Mouse (Mus musculus) kidney, embryonic 16.5 days (tissue): ENCODE results near the gene Mrpl51. TPM values are rescaled to one million over a fixed set of nuclear protein-coding genes. Genes with fewer than 3 reads are reported as not detected.

Experiments used
- ATAC-seq: fragments of 200-750 bp; cut with Nextera tagmentation; 2 replicates; pipeline ENCODE4 v1.8.0; 2017; ENCODE audit warnings: moderate TSS enrichment; ENCODE audit not compliant: low FRiP score, low TSS enrichment
- H3K27ac ChIP-seq: fragments of 300-500 bp; sonication (generic); 2 replicates; pipeline ENCODE4 v1.5.1; 2014; ENCODE audit warnings: low read length
- H3K27me3 ChIP-seq: fragments of 300-500 bp; sonication (generic); 2 replicates; pipeline ENCODE4 v1.6.1; 2014; ENCODE audit warnings: low read length, control low read depth, mixed read lengths; ENCODE audit not compliant: insufficient read depth
- H3K36me3 ChIP-seq: fragments of 300-500 bp; sonication (generic); 2 replicates; pipeline ENCODE4 v1.6.1; 2014; ENCODE audit warnings: low read length, control low read depth, mixed read lengths; ENCODE audit not compliant: insufficient read depth
- H3K4me1 ChIP-seq: fragments of 300-500 bp; sonication (generic); 2 replicates; pipeline ENCODE4 v1.6.1; 2014; ENCODE audit warnings: low read length, control low read depth, mixed read lengths; ENCODE audit not compliant: insufficient read depth
- H3K4me2 ChIP-seq: fragments of 300-500 bp; sonication (generic); replicated peaks from 2 replicates; pipeline ENCODE4 v1.6.1; 2014; ENCODE audit warnings: low read depth, low read length
- H3K4me3 ChIP-seq: fragments of 300-500 bp; sonication (generic); 2 replicates; pipeline ENCODE4 v1.5.1; 2014; ENCODE audit warnings: mild to moderate bottlenecking, low read length
- H3K9ac ChIP-seq: fragments of 300-500 bp; sonication (generic); replicated peaks from 2 replicates; pipeline ENCODE4 v1.6.1; 2014; ENCODE audit warnings: low read length
- H3K9me3 ChIP-seq: fragments of 300-500 bp; sonication (generic); 2 replicates; pipeline ENCODE4 v1.6.1; 2016; ENCODE audit warnings: low read length, control low read depth
- WGBS: fragments of 180-500 bp; shearing (Covaris S2); extraction: QIAGEN DNeasy Blood & Tissue Kit; methylation state at CpG from one replicate; pipeline ENCODE4 v1.1.7; 2014; 5-methylcytosine and 5-hydroxymethylcytosine counted together
- microRNA-seq: library from miRNA; unstranded; fragments of <30 nt; microRNA quantifications from one replicate; pipeline ENCODE4, GENCODE M21; 2016
- polyA plus RNA-seq: library from polyadenylated mRNA; unstranded; fragments of >200 nt; fragmentation: Nextera tagmentation; extraction: Ambion mirVana; gene quantifications from 2 replicates; pipeline ENCODE4 v1.2.1, GENCODE M21; 2015

The Mrpl51 gene
- polyA plus RNA-seq, 1 experiment from 2014 or later: 228 TPM

DNA sequence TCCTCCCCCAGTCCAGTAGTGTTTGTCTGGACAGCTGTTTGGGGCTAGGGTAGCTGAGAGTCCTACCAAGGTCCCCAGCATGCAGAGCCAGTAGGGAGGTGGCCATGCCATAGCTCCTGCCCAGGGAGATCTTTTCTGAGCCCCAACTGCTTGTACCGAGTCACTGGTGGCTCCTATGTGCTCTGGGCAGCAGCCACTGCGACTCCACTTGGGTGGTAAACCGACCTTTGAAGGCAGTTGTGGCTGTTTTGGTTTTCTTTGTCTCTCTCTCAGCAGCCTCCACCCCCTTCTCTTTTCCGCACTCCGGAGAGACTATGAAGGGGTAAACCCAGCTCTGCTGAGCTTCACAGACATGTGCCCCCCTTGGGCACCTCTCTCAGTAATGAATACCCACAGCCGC lies 45.2 kb downstream of the Mrpl51 start, which contains the start of gene Cd27:
Gene Cd27, minus strand, starts transcription at position 229 of the 400 bp plus-strand sequence.
- Histone ChIP-seq H3K9me3 (no peaks in the 10 kb centered on the region), H3K4me3 (no peak within 1 kb of the TSS), H3K9ac (no peak within 1 kb of the TSS), H3K27ac (no peak within 1 kb of the TSS), H3K4me2 (no peak within 1 kb of the TSS), H3K36me3 (no peaks in the 10 kb centered on the region), H3K4me1 (peaks cover 15% of the 10 kb centered on the region), H3K27me3 (no peaks in the 10 kb centered on the region)
- no peak for ATAC-seq
- 40% methylated on average over 6 of the region's 6 CpGs for WGBS

- no peaks in the 10 kb centered on the region for H3K9me3 ChIP-seq
- no peak overlapping the region for H3K4me2 ChIP-seq
- H3K9ac ChIP-seq: no peak overlapping the region
- no peak overlapping the region for H3K4me3 ChIP-seq
- no peak for ATAC-seq
- H3K4me1 ChIP-seq: 0 out of 2 replicates have a peak, but pooled peaks cover 10% of the 10 kb centered on the region
- H3K27ac ChIP-seq: no peak overlapping the region
- H3K27me3 ChIP-seq: no peaks in the 10 kb centered on the region
- WGBS: 83% methylated on average over 4 of the region's 4 CpGs
- no peaks in the 10 kb centered on the region for H3K36me3 ChIP-seq
Measured at GRCm38 (mm10) chr6:125237421-125237820, 45.8 kb downstream of the Mrpl51 start.

DNA sequence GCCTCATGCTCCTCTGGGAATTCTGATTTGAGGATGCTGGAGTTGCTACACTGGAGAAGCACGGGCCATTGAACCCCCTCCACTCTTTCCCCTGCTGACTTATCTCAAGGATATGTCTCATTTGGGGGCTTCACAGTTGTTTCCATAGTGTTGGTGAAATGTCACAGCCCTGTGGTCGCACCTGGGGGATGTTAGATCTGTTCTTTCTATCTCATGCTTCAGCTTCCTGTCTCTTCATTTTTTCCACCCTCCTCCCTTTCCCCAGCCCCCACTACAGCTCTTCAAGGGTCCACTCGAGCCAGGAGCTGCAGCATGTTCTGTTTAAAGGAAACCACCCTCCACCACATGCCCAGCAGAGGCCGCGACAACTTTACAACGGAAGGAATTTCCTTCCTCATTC lies 46.8 kb downstream of the Mrpl51 start:
- Histone ChIP-seq H3K4me2 (no peak overlapping the region), H3K27ac (no peak overlapping the region), H3K4me3 (no peak overlapping the region), H3K4me1 (0 out of 2 replicates have a peak, but pooled peaks cover 10% of the 10 kb centered on the region), H3K27me3 (no peaks in the 10 kb centered on the region), H3K9ac (no peak overlapping the region), H3K9me3 (no peaks in the 10 kb centered on the region), H3K36me3 (no peaks in the 10 kb centered on the region)
- ATAC-seq: no peak
- 52% methylated on average over 6 of the region's 6 CpGs for WGBS

GRCm38 (mm10) chr6:125239547-125239946 lies 47.9 kb downstream of the Mrpl51 start:
- Histone ChIP-seq H3K9ac (no peak overlapping the region), H3K4me2 (no peak overlapping the region), H3K27me3 (no peaks in the 10 kb centered on the region), H3K4me1 (0 out of 2 replicates have a peak, but pooled peaks cover 10% of the 10 kb centered on the region), H3K9me3 (no peaks in the 10 kb centered on the region), H3K27ac (no peak overlapping the region), H3K36me3 (no peaks in the 10 kb centered on the region), H3K4me3 (no peak overlapping the region)
- 91% methylated on average over 5 of the region's 5 CpGs for WGBS
- ATAC-seq: no peak

GRCm38 (mm10) chr6:125240617-125241016 lies 49.0 kb downstream of the Mrpl51 start:
- Histone ChIP-seq H3K4me3 (no peak overlapping the region), H3K27ac (no peak overlapping the region), H3K4me2 (no peak overlapping the region), H3K4me1 (0 out of 2 replicates have a peak, but pooled peaks cover 10% of the 10 kb centered on the region), H3K9me3 (no peaks in the 10 kb centered on the region), H3K27me3 (no peaks in the 10 kb centered on the region), H3K36me3 (no peaks in the 10 kb centered on the region), H3K9ac (no peak overlapping the region)
- WGBS: 77% methylated on average over 5 of the region's 5 CpGs
- no peak for ATAC-seq

DNA sequence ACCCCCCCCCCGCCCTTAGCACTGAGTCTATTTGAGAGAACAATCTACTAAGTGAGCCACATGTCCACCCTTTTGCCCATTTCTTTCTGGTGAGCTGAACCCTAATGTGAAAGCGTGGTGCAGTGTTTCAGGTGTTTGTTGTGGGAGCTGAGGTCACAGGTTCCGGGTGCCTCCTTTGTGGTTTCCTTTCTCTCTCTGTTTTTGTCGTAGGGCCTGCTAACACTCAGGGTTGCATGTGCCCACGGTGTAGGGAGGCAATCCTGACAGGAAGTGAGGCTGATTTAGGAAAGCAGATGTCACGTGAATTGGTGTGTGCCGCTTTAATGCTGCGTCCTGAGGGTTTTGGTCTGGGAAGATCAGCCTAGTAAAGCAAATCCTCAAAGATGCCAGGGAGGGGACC lies 50.0 kb downstream of the Mrpl51 start:
- Histone ChIP-seq H3K9me3 (no peaks in the 10 kb centered on the region), H3K27ac (no peak overlapping the region), H3K4me3 (no peak overlapping the region), H3K4me2 (no peak overlapping the region), H3K36me3 (no peaks in the 10 kb centered on the region), H3K27me3 (no peaks in the 10 kb centered on the region), H3K4me1 (0 out of 2 replicates have a peak, but pooled peaks cover 7% of the 10 kb centered on the region), H3K9ac (no peak overlapping the region)
- WGBS: 79% methylated on average over 8 of the region's 8 CpGs
- ATAC-seq: no peak

- no peak for ATAC-seq
- Histone ChIP-seq H3K36me3 (no peaks in the 10 kb centered on the region), H3K4me3 (no peak overlapping the region), H3K27ac (no peak overlapping the region), H3K4me2 (no peak overlapping the region), H3K9ac (no peak overlapping the region), H3K4me1 (no peaks in the 10 kb centered on the region), H3K9me3 (no peaks in the 10 kb centered on the region), H3K27me3 (no peaks in the 10 kb centered on the region)
- 5% methylated on average over 1 of the region's 1 CpGs for WGBS
Measured at GRCm38 (mm10) chr6:125244551-125244950, 53.0 kb downstream of the Mrpl51 start.

Small RNA genes within 50 kb of the gene (microRNA-seq; reads per million reads assigned to microRNA genes)
- 1.4 reads per million for gene Mir3098
- gene Mir8113: not detected

Other genes with a start within 250 kb of the Mrpl51 start
- 178 and 179 TPM in 2 replicates for gene Cops7a, start 226.3 kb upstream of the Mrpl51 start, polyA plus RNA-seq
- 2.1 and 2.3 TPM in 2 replicates for gene Pianp, start 195.1 kb upstream of the Mrpl51 start, polyA plus RNA-seq
- gene Zfp384, start 182.7 kb upstream of the Mrpl51 start, polyA plus RNA-seq: 13.7 and 14.7 TPM in 2 replicates
- 152 and 158 TPM in 2 replicates for gene Ing4, start 152.0 kb upstream of the Mrpl51 start, polyA plus RNA-seq
- gene Acrbp, start 142.1 kb upstream of the Mrpl51 start, polyA plus RNA-seq: 16.3 and 20.4 TPM in 2 replicates
- 0.30 and 0.60 TPM in 2 replicates for gene Lpar5, start 123.9 kb upstream of the Mrpl51 start, polyA plus RNA-seq
- 72.0 and 80.4 TPM in 2 replicates for gene Chd4, start 95.8 kb upstream of the Mrpl51 start, polyA plus RNA-seq
- 68.6 and 69.3 TPM in 2 replicates for gene Nop2, start 59.9 kb upstream of the Mrpl51 start, polyA plus RNA-seq
- gene Iffo1, start 46.6 kb upstream of the Mrpl51 start, polyA plus RNA-seq: 7.9 and 8.7 TPM in 2 replicates
- 2,036 and 2,102 TPM in 2 replicates for gene Gapdh, start 25.3 kb upstream of the Mrpl51 start, polyA plus RNA-seq
- 151 and 163 TPM in 2 replicates for gene Ncapd2, start 100 bp upstream of the Mrpl51 start, polyA plus RNA-seq
- gene Vamp1, start 23.8 kb downstream of the Mrpl51 start, polyA plus RNA-seq: 7.5 and 7.7 TPM in 2 replicates
- gene Tapbpl, start 40.1 kb downstream of the Mrpl51 start, polyA plus RNA-seq: 7.4 and 8.2 TPM in 2 replicates
- gene Cd27, start 45.2 kb downstream of the Mrpl51 start, polyA plus RNA-seq: 2.1 and 2.5 TPM in 2 replicates
- 0.19 and 0.65 TPM in 2 replicates for gene Tuba3a, start 94.2 kb downstream of the Mrpl51 start, polyA plus RNA-seq
- gene Ltbr, start 122.1 kb downstream of the Mrpl51 start, polyA plus RNA-seq: 71.6 and 73.7 TPM in 2 replicates
- gene Scnn1a, start 128.9 kb downstream of the Mrpl51 start, polyA plus RNA-seq: 7.5 and 7.7 TPM in 2 replicates
- gene Tnfrsf1a, start 157.6 kb downstream of the Mrpl51 start, polyA plus RNA-seq: 91.0 and 93.2 TPM in 2 replicates
- gene Plekhg6, start 189.0 kb downstream of the Mrpl51 start, polyA plus RNA-seq: 4.9 and 6.0 TPM in 2 replicates